Mouse (Mus musculus): ENCODE measurements at regions not wholly inside any gene's neighbourhood (a gene's known extent, or its start where the extent isn't known, plus 50 kb on each side); places are given as distances from the start of the nearest gene placed in this dataset.

DNA sequence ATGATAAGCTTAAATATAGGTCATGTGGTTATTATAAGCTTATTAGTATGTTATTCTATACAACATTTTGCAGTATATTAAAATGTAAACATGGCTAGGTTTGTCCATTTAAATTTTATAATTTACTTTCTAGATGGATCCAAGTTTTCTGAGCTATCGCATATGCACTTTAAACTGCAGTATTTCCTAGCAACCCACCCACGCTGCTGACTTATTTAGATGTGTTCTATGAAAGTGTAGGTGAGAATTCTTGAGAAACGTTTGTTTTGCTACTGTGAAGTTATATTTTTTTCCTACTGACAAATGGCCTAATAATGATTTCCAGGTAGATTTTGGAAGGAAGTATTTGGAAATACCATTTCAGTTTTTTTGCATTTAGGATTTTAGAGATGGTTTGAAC, 308.0 kb downstream of the Gbe1 start:
- no peak for TF ChIP-seq EP300 (IDR thresholded peaks at IDR 0.05)
- no peak for TF ChIP-seq CTCF (IDR thresholded peaks at IDR 0.05)
